Mouse (Mus musculus): ENCODE data around the gene Olfr482.

The Olfr482 gene

DNA sequence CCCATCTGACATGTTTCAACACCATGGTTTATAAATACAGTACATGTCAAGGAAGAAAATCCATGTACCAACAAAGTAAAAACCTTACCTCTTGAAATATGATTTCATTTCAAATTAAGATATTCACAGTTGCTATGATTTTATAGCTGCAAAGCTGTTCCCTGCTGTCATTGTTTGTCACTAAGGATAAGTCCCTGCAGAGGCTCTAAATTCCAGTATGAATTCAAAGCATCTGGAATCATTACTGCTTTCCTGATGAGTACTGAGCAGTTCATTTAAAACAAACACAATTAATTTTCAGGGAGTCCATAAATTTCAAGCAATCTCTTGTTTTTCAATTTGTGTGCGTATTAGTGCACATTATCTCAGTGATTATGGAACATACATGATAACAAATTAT lies at the start of gene Olfr482:
Gene Olfr482, minus strand, starts transcription at position 101 of the 400 bp plus-strand sequence.
- no peak for DNase-seq

- no peak for DNase-seq
Measured at GRCm38 (mm10) chr7:108127349-108127748, 30.0 kb upstream of the Olfr482 start, which contains the start of gene Olfr484. Gene Olfr484 (minus strand): TSS chr7:108127449.

DNA sequence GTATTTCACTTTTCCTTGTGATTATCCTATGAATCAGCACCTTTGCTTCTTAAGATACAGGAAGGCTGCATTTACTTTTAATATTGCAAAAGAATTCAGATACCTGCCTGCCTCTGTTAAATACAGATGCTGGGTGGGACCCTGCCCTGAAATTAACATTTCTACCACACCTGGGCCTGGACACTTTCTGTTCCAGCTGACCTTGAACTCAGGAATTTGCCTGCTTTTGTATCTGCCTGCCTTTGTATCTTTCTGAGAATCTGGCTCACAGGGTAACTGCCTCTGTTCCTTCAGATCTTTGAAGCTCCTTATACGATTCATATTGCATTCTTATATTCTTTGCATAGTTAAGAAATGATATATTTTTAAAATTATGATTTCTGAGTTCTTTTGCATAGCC lies 24.0 kb upstream of the Olfr482 start:
- no peak for DNase-seq

GRCm38 (mm10) chr7:108120681-108121080 lies 23.3 kb upstream of the Olfr482 start:
- DNase-seq: no peak

DNA sequence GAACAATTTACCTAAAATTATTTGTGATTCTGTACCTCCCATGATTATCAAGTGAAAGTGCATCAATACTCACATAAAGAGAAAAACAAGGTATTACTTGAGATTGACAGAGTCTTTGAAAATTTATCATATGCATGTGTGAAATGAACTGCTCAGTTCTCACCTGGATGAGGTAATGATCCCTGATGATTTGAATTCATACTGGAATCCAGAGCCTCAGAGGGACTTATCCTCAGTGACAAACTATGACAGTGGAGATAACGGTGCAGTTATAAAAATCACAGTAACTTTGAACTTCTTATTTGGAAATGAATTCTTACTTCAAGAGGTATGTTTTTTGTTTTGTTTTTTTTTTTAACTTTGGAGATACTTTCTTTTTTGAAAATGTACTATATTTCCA lies 3.2 kb upstream of the Olfr482 start, which contains the start of gene Olfr483:
Gene Olfr483, plus strand, starts transcription at position 301 of the 400 bp plus-strand sequence.
- no peak for DNase-seq

GRCm38 (mm10) chr7:108079555-108079954 lies 17.8 kb downstream of the Olfr482 start, which contains the start of gene Olfr481:
Gene Olfr481 (plus strand): TSS chr7:108079855.
- DNase-seq: no peak

GRCm38 (mm10) chr7:108067246-108067645 lies 30.1 kb downstream of the Olfr482 start, which contains the start of gene Olfr480:
Gene Olfr480 (minus strand): TSS chr7:108067346.
- DNase-seq: no peak

- no peak for DNase-seq
Measured at GRCm38 (mm10) chr7:108050393-108050792, 47.0 kb downstream of the Olfr482 start, which contains the start of gene Olfr479. Gene Olfr479 (plus strand): TSS chr7:108050693.
